Mouse (Mus musculus) embryonic fibroblast, embryonic 13.5 days (primary cell): ENCODE data around the gene Atl2.

Experiments used
- CTCF ChIP-seq: IDR thresholded peaks from 2 replicates; pipeline ENCODE4 v1.5.1; 2011; ENCODE audit warnings: mild to moderate bottlenecking, control low read depth, low read length, moderate library complexity, borderline replicate concordance; ENCODE audit not compliant: insufficient read depth
- POLR2A ChIP-seq: IDR thresholded peaks from 2 replicates; pipeline ENCODE4 v1.6.1; 2011; ENCODE audit warnings: low read depth, mild to moderate bottlenecking, control low read depth, low read length, moderate library complexity

GRCm38 (mm10) chr17:79846182-79846581 lies 49.7 kb downstream of the Atl2 start:
- no peak for TF ChIP-seq CTCF
- TF ChIP-seq POLR2A: no peak
